Mouse (Mus musculus) ovary, postnatal 14 days (tissue): ENCODE results near the gene Rpap2.

Source experiments
- DNase-seq: peaks from one replicate; pipeline ENCODE4 v3.0.0; 2022; ENCODE audit warnings: low spot score

Rpap2 gene

DNA sequence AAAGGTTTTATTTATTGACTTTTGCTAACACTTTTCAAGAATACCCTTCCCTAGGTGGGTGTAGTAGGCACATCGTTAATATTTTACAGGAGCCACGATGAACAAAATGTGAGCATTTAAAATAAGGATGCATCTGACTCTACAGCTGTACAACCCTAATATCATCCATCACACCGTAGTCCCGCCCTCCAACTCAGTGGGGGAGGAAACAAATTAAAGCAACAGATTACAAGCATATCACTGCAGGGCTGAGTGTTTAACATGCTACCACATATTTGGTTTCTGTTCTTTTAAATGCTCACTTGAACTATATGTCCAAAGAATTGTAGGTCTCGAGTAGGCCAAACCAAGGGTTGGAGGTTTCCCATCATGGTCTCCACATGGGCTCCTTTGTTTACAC lies 90.0 kb downstream of the Rpap2 start:
- DNase-seq, result no peak

DNA sequence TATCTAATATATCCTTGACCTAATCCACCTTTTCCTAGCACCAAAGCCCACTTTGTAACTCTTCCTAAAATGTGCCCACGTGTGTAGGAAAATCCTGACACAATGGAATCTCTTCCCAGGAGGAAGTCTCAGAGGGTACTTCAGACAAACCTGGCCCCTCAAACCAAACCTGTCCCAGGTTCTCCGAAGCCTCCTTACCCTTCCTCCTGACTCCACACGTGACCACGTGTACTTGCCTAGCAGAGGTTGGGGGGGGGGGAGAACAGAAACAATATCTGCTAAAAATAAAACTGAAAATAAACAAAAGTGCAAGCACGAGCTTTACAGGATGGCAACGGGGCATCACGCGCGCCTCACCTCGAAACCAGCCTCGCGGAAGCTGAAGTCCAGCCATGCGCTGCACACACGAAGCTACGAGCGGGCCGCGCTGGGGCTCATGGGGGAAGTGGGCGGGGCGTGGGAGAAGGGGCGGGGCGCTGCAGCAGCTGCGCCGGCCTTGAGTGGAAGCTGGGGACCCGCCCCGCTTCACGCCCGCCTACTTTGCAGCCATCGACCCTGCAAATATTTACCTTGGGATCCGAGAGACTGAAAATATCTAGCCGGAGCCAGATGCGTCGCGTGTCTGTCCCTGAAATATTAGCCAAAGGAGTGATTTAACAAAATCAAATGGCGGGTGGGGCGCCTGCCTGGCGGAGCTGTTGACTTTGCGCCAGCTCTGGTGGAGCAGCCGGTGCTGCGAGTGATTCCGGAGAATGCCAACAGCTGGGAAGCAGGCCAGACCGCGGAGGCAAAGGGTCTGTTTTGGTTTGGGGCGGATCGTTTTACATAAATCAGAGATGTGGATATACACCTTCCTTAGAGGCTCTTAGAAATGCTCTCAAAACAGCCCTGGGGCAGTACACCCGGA lies 90.7 kb downstream of the Rpap2 start:
- peak; percentile 45 for DNase-seq

- DNase-seq, result no peak
Observed at GRCm38 (mm10) chr5:107688499-107688866, 91.3 kb downstream of the Rpap2 start.

DNA sequence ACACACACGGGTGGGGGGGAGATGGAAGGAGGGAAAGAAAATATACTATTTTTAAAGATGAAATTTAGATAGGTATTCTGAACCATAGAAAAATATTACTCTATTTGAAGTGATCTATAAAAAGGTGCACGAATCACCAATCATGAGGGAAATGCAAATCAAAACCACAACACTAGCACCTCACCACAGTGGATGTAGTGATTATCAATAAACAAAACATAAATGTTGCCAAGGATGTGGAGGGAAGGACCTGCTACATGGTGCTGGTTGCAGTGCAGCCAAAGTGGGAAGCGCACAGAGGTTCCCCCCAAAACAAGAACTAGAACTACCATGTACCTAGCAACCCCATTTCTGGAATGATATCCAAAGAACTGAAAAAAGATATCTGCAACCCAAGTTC lies 97.8 kb downstream of the Rpap2 start:
- no peak for DNase-seq

GRCm38 (mm10) chr5:107698888-107699287 lies 101.7 kb downstream of the Rpap2 start:
- no peak for DNase-seq

DNA sequence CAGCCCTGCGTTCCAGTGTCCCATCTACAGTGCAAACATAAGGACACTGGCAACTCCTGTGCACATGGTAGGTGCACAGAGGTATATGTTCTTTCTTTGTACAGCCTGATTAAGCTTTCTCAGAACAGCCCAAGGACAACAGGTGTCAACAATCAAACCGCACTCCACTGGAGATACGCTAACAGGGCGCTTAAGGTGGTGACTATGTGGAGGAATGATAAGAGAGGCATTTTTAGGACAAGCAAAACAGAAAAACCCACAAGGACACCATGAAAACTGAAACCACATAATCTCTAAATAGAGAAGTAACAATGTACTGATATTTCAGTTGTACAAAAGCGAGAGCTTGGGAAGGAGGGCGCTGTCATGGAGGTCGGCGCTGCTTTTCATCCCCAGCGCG lies 103.7 kb downstream of the Rpap2 start:
- DNase-seq, result no peak

GRCm38 (mm10) chr5:107701658-107702057 lies 104.5 kb downstream of the Rpap2 start:
- DNase-seq, result no peak

GRCm38 (mm10) chr5:107703207-107703763 lies 106.1 kb downstream of the Rpap2 start:
- no peak for DNase-seq

DNA sequence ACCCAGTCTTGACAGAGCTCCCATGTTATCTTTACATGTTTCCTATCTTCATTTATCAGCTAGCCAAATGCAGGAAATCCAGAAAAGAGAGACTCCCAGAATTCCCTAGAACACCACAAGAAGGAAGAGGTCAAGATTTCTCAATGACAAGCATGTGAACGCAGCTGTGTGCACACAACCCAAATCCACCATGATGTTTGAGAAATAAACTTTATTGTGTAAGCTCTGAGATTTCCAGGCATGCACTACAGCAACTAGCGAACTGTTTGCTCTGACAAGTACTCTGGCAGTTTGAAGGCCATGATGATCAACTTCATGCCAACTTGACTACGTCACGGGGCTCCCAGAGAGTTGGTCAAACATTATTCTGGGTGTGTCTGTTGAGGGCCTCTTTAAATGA lies 108.6 kb downstream of the Rpap2 start:
- no peak for DNase-seq

GRCm38 (mm10) chr5:107706262-107706661 lies 109.1 kb downstream of the Rpap2 start:
- no peak for DNase-seq

DNA sequence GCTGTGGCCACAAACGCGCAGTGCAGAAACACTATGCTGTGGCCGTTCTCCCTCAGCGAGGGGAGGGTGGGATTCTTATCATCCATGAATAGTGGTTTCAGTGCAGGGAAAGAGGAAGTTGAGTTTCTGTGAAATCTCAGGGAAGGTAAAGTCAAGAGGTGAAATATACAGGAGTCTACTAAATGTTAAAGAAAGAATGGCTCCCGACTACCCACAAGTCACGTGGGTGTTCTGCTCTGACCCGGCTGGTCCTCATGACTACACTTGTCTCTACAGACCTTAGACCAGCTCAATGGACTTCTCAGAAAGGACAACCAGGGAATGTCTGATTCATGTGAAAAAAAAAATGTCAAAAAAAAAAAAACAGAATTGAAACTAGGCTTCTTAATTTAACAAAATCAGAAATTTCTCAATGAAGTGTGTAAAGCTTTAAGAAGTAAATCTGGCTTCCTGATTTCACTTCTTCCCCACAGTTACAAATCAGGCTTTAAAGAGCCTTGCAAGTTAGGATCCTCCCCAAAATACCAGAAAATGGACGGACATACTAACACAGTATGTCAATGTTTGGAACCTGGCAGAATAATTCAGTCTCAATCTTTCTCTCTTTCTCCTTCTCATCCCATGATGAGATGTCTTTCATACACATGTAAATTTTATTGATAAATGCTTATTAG lies 111.1 kb downstream of the Rpap2 start:
- no peak for DNase-seq
